Mouse (Mus musculus): ENCODE results near the gene Klhl31. TPM values are rescaled to one million over a fixed set of nuclear protein-coding genes. Genes with fewer than 3 reads are reported as not detected.

Gene Klhl31
- polyA plus RNA-seq, 1 experiment from 2014 or later: 0.19 TPM

DNA sequence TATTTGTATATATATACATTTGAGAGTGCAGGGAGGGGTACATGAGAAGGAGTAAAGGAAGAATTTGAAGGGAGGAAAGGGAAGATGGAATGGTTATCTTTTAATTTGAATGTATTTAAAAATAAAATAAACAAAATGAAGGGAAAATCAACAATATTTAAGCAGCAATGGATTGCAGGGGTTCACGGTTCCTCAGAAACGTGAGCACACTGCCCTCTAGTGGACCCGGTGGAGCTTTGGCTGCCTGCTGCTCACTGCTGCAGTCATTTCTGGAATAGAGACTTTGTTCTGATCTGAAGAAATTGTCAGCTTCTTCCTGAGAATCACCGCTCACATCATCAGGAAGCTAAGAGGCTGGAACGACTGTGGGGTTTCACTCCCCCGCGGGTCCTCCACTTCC lies 28.5 kb upstream of the Klhl31 start:
- Histone ChIP-seq H3K27ac (no peak overlapping the region), H3K4me1 (no peaks in the 10 kb centered on the region), H3K27me3 (no peaks in the 10 kb centered on the region), H3K9me3 (no peaks in the 10 kb centered on the region), H3K4me3 (replicated peaks) (no peak overlapping the region), H3K36me3 (replicated peaks) (no peaks in the 10 kb centered on the region), H3K4me2 (no peak overlapping the region), H3K9ac (no peak overlapping the region)
- peak; percentile 72; the same call in 1 of the 2 replicates for ATAC-seq (ENCODE audit: low FRiP score)
- WGBS: 32% methylated on average over 7 of the region's 7 CpGs

DNA sequence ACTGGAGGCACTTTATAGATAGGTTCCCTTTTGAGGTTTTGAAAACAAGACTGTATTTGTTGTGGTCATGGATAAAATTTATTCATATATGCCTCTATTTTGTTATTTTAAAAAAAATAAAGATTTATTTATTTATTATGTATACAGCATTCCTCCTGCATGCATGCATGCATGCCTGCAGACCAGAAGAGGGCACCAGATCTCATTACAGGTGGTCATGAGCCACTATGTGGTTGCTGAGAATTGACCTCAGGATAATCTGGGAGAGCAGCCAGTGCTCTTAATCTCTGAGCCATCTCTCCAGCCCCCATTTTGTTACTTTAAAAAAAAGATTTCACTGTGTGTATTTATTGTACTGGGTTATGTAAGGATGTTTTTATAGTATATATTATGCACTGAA lies 25.5 kb upstream of the Klhl31 start:
- no peak for ATAC-seq (ENCODE audit: low FRiP score)
- no peak overlapping the region for H3K4me3 ChIP-seq (replicated peaks)
- H3K9ac ChIP-seq: no peak overlapping the region
- H3K27me3 ChIP-seq: no peaks in the 10 kb centered on the region
- H3K27ac ChIP-seq: no peak overlapping the region
- H3K36me3 ChIP-seq (replicated peaks): no peaks in the 10 kb centered on the region
- H3K4me2 ChIP-seq: no peak overlapping the region
- H3K9me3 ChIP-seq: no peaks in the 10 kb centered on the region
- no peaks in the 10 kb centered on the region for H3K4me1 ChIP-seq

DNA sequence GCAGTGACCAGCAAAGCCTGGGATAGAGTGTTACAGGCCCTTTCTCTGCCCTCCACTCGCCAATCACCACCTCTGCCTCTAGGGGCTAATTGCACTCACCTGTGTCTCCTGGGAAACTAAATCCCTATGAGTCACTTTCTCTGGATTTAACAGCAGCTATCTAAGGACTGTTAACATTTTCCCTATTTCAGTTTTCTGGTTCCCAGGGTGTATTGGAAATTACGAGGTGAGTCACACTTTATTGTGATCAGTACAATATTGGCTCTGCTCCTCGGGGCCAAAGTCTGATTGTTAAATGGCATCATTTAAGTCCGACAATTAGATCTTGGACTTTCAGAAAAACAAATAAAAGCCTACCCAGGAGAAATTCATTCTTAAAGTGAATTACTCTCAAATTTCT lies 24.0 kb upstream of the Klhl31 start:
- Histone ChIP-seq H3K4me1 (no peaks in the 10 kb centered on the region), H3K4me3 (replicated peaks) (no peak overlapping the region), H3K27ac (no peak overlapping the region), H3K27me3 (no peaks in the 10 kb centered on the region), H3K36me3 (replicated peaks) (no peaks in the 10 kb centered on the region), H3K9ac (no peak overlapping the region), H3K9me3 (no peaks in the 10 kb centered on the region), H3K4me2 (no peak overlapping the region)
- no peak for ATAC-seq (ENCODE audit: low FRiP score)
- WGBS: 68% methylated on average over 4 of the region's 4 CpGs

DNA sequence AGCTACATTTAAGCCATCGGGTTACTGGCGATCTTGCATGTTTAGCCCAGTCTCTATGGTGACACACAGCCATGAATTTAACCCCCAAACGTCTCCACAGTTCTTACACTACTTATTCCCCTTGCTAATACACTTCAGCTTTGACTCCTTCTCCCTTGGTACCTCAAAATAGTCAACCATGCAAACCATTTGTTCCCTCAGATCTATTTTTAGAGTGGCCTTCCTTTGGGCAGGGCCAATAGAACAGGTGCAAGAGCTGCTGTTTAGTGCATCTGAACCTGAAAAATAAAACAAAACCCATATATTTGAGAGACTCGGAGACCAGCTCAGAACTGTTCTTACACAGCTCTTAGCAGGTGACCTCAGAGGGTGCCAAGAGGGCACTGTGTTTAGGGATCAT lies 20.4 kb upstream of the Klhl31 start:
- Histone ChIP-seq H3K4me3 (replicated peaks) (no peak overlapping the region), H3K36me3 (replicated peaks) (no peaks in the 10 kb centered on the region), H3K9ac (no peak overlapping the region), H3K27ac (no peak overlapping the region), H3K27me3 (no peaks in the 10 kb centered on the region), H3K4me2 (no peak overlapping the region), H3K9me3 (no peaks in the 10 kb centered on the region), H3K4me1 (no peaks in the 10 kb centered on the region)
- ATAC-seq (ENCODE audit: low FRiP score): no peak
- 80% methylated on average over 4 of the region's 4 CpGs for WGBS

DNA sequence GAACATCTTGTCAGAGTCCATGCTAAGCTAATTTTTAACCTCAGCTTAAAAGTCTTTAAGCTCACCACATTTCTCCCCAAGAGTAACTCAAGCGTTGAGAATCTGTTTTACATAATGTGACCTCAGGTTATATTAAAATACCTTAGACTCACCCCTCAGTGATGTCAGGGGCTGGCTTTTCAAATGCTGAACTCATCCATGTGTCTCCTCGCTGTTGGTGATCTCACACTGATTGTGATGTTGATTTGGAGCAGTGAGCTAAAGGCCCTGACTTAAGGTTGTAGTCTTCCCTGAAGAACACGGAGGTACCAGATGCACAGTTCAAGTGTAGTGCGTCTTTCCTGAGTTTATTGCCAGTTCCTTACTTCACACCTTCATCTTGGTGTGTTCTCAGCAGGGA lies 19.5 kb upstream of the Klhl31 start:
- H3K4me1 ChIP-seq: no peaks in the 10 kb centered on the region
- no peaks in the 10 kb centered on the region for H3K9me3 ChIP-seq
- no peak overlapping the region for H3K4me3 ChIP-seq (replicated peaks)
- H3K4me2 ChIP-seq: no peak overlapping the region
- H3K36me3 ChIP-seq (replicated peaks): no peaks in the 10 kb centered on the region
- no peaks in the 10 kb centered on the region for H3K27me3 ChIP-seq
- ATAC-seq (ENCODE audit: low FRiP score): no peak
- 59% methylated on average over 4 of the region's 4 CpGs for WGBS
- H3K9ac ChIP-seq: no peak overlapping the region
- H3K27ac ChIP-seq: no peak overlapping the region

DNA sequence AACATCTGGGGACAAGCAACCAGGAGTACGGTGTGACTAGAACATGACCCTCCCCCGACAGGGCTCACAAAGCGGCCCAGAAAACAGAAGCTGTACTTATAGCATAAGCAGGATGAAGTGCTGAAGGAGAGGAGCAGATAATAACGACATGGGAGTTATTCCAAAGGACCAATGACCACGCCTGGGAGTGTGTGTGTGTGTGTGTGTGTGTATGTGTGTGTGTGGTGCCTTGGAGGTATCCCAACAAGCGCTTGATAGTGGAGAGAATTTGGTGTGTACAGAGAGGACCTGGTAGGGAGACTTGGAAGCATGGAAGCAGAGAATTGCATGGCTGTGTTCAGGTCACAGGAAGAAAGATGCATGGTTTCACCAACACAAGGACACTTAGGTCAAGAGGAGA lies 18.5 kb upstream of the Klhl31 start:
- H3K27me3 ChIP-seq: no peaks in the 10 kb centered on the region
- no peaks in the 10 kb centered on the region for H3K36me3 ChIP-seq (replicated peaks)
- H3K4me1 ChIP-seq: 0 out of 2 replicates have a peak, but pooled peaks cover 1% of the 10 kb centered on the region
- H3K9me3 ChIP-seq: no peaks in the 10 kb centered on the region
- no peak overlapping the region for H3K4me3 ChIP-seq (replicated peaks)
- H3K9ac ChIP-seq: no peak overlapping the region
- ATAC-seq (ENCODE audit: low FRiP score): no peak
- H3K27ac ChIP-seq: no peak overlapping the region
- 78% methylated on average over 6 of the region's 6 CpGs for WGBS
- H3K4me2 ChIP-seq: no peak overlapping the region

DNA sequence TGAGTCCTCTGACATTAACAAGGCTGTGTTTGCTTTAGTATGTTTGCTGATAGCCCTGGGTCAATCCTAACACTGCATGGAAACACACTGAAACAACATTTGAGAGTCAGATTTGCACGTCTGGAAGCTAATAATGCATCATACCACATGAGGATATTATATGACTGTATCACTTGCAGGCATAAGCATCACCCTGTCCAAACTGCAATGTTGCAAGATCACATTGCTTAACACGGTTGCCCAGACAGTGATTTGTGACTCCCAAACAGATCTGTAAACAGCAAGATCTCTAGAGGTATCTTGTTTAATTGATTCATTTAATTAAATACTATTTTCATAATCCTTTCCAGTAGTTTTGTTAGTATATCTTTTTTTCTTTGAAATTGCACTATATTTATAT lies 17.9 kb upstream of the Klhl31 start:
- ATAC-seq (ENCODE audit: low FRiP score): no peak
- Histone ChIP-seq H3K9me3 (no peaks in the 10 kb centered on the region), H3K4me1 (0 out of 2 replicates have a peak, but pooled peaks cover 4% of the 10 kb centered on the region), H3K9ac (no peak overlapping the region), H3K36me3 (replicated peaks) (no peaks in the 10 kb centered on the region), H3K27me3 (no peaks in the 10 kb centered on the region), H3K4me2 (no peak overlapping the region), H3K27ac (no peak overlapping the region), H3K4me3 (replicated peaks) (no peak overlapping the region)
- WGBS: 87% methylated on average over 2 of the region's 2 CpGs

DNA sequence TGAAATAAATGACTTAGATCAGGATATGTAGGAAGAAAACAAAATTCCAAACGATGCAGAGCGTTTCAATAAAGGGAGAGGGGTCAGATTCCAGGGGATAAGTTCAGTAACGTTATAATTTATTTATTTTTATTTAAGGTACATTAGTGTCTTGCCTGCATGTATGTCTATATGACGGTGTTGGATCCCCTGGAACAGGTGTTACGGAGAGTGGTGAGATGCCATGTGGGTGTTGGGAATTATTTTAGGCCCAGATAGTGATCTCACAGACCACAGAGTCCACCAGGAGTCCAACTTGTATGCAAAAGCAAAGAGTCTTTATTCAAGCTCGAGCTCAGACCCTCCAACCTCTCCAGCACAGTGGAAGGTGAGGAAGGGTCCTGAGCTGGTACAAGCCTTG lies 16.2 kb upstream of the Klhl31 start:
- WGBS: 90% methylated on average over 6 of the region's 6 CpGs
- no peaks in the 10 kb centered on the region for H3K9me3 ChIP-seq
- no peak for ATAC-seq (ENCODE audit: low FRiP score)

DNA sequence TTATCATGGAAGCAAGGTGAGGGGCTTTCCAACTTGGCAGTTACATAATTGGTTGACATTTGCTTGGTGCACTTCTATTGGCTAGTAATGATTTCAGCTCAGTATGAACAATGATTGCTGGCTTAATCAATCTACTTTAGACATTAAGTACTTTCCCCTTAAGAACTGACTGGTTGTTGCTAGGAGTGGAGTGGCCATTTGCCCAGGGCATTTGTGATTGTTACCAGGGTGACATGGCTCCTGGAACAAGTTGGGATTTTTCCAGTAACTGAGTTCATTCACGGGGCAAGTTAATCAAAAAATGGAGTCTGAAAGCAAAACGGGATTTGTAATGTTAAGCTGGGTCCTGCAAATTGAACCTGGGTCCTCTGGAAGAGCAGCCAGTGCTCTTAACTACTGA lies 15.8 kb upstream of the Klhl31 start:
- Histone ChIP-seq H3K27me3 (no peaks in the 10 kb centered on the region), H3K36me3 (replicated peaks) (no peaks in the 10 kb centered on the region), H3K27ac (no peak overlapping the region), H3K4me3 (replicated peaks) (no peak overlapping the region), H3K4me2 (no peak overlapping the region), H3K9ac (no peak overlapping the region), H3K9me3 (no peaks in the 10 kb centered on the region), H3K4me1 (0 out of 2 replicates have a peak, but pooled peaks cover 4% of the 10 kb centered on the region)
- ATAC-seq (ENCODE audit: low FRiP score): no peak
- WGBS: 63% methylated on average over 2 of the region's 2 CpGs

More for the DNA sequence above, 16.2 kb upstream of the Klhl31 start:
- H3K36me3 ChIP-seq (replicated peaks): no peaks in the 10 kb centered on the region
- H3K9ac ChIP-seq: no peak overlapping the region
- H3K4me2 ChIP-seq: no peak overlapping the region
- H3K27me3 ChIP-seq: no peaks in the 10 kb centered on the region
- H3K27ac ChIP-seq: no peak overlapping the region
- H3K4me1 ChIP-seq: 0 out of 2 replicates have a peak, but pooled peaks cover 4% of the 10 kb centered on the region
- no peak overlapping the region for H3K4me3 ChIP-seq (replicated peaks)

DNA sequence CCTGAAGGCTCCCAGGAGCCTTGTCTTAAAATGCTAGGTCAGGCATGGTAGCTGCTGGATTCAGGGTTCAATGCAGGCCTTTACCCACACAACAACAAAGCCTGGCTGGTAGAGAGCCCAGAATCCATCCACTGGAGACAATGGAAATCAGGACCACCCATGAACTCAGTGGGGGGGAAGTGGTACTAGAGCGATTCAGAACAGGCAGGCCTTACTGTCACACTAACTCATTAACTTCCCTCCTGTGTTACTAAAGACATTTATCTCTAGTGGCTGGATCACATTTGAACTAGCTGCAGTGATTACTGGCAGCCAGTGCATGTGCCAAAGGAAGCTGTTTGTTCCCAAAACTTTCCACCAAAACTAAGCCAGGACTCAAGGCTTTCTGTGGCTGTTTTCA lies 13.4 kb upstream of the Klhl31 start:
- H3K27me3 ChIP-seq: no peaks in the 10 kb centered on the region
- 0 out of 2 replicates have a peak, but pooled peaks cover 4% of the 10 kb centered on the region for H3K4me1 ChIP-seq
- H3K4me3 ChIP-seq (replicated peaks): no peak overlapping the region
- H3K27ac ChIP-seq: no peak overlapping the region
- no peak for ATAC-seq (ENCODE audit: low FRiP score)
- no peak overlapping the region for H3K9ac ChIP-seq
- H3K4me2 ChIP-seq: no peak overlapping the region
- H3K9me3 ChIP-seq: no peaks in the 10 kb centered on the region
- 21% methylated on average over 1 of the region's 1 CpGs for WGBS
- no peaks in the 10 kb centered on the region for H3K36me3 ChIP-seq (replicated peaks)

DNA sequence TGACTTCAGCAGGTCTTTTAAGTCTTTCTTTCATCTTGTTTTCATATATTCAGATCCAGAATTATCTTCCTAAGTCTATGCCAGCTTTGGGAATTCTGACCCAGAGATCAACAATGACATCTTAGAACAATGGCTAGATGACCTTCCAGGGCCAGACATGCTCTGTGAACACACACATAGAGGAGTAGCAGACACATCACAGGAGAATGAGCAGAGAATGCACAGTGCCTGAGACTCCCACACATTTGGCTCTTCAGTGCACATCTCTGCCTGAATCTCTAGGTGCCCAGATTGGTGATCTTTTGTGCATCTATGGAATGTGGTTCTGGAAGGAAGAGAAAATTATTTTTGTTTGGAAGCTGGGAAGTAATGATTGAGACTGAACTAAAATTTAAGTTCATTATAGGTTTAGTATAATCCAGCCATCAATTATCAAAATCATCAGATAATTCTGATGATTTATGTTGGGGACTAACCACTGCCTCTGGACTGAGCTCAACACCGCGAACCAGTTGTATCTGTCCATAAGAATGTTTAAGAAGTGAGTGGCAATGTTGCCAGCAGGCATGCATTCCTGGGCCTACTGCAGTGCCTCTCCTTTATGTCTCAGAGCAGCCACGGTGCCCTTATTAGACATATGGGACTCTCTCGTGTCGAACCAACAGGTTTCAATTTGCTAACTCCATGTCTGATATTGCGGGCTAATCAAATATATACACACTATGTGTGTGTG lies 12.8 kb upstream of the Klhl31 start:
- H3K9ac ChIP-seq: no peak overlapping the region
- no peaks in the 10 kb centered on the region for H3K9me3 ChIP-seq
- H3K27me3 ChIP-seq: no peaks in the 10 kb centered on the region
- H3K36me3 ChIP-seq (replicated peaks): no peaks in the 10 kb centered on the region
- no peak overlapping the region for H3K4me3 ChIP-seq (replicated peaks)
- 90% methylated on average over 6 of the region's 6 CpGs for WGBS
- H3K4me1 ChIP-seq: 0 out of 2 replicates have a peak, but pooled peaks cover 4% of the 10 kb centered on the region
- no peak overlapping the region for H3K27ac ChIP-seq
- no peak for ATAC-seq (ENCODE audit: low FRiP score)
- no peak overlapping the region for H3K4me2 ChIP-seq

DNA sequence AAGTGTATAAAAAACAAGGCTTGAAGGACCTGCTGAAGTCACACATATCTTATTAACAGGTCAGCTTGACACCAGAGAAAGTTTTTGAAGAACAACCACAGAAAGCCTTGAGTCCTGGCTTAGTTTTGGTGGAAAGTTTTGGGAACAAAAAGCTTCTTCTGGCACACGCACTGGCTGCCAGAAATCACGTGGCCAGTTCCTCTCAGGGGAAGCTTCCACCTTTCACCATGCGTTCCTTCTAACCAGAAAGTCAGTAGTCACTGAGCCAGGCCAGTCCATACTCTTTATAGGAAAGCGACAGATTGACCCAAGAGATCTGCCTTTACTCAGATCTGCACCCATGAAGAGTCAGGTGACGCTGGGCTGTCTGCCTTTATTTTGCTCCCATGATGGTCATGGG lies 12.1 kb upstream of the Klhl31 start:
- Histone ChIP-seq H3K4me1 (0 out of 2 replicates have a peak, but pooled peaks cover 4% of the 10 kb centered on the region), H3K4me2 (no peak overlapping the region), H3K27ac (no peak overlapping the region), H3K36me3 (replicated peaks) (no peaks in the 10 kb centered on the region), H3K27me3 (no peaks in the 10 kb centered on the region), H3K9ac (no peak overlapping the region), H3K9me3 (no peaks in the 10 kb centered on the region), H3K4me3 (replicated peaks) (no peak overlapping the region)
- 86% methylated on average over 5 of the region's 5 CpGs for WGBS
- no peak for ATAC-seq (ENCODE audit: low FRiP score)

DNA sequence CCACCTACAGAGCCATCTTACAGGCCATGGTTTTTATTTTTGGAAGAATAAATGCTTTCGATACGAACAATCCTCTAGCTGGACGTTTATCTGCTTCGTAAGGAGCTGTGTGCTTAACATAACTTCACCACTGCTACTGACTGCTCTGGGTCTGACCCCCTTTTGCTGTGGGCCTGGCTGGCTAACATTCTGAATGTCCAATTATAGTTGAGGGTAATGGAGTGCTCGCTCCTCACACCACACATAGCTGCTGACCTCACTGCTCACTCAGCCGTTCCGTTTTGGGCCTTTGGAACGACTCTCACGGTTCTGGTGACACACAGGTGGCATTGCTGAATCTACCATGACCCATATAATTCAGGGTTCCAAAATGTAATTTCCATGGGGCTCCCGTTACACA lies 7.6 kb upstream of the Klhl31 start:
- 88% methylated on average over 10 of the region's 10 CpGs for WGBS
- ATAC-seq (ENCODE audit: low FRiP score): no peak
- Histone ChIP-seq H3K4me2 (no peak overlapping the region), H3K27ac (no peak overlapping the region), H3K4me3 (replicated peaks) (no peak overlapping the region), H3K9ac (no peak overlapping the region), H3K9me3 (no peaks in the 10 kb centered on the region), H3K36me3 (replicated peaks) (no peaks in the 10 kb centered on the region), H3K27me3 (no peaks in the 10 kb centered on the region), H3K4me1 (no peaks in the 10 kb centered on the region)
